Mouse (Mus musculus) layer of hippocampus, postnatal 14 days (tissue): ENCODE results near the gene Ceacam2. TPM values are rescaled to one million over a fixed set of nuclear protein-coding genes. Genes with fewer than 3 reads are reported as not detected.
"Not testable (repeated sequence)": the region's sequence is repeated elsewhere in the genome, so short reads cannot be mapped to it uniquely, and the experiment has no call there.

Experiments
- DNase-seq, 2 experiments: peaks; one replicate each; pipeline ENCODE4 v3.0.0; 2021 to 2022; ENCODE audit warnings: low spot score in 2 of 2, mixed read lengths in 1 of 2
- long read RNA-seq, 2 experiments: library from polyadenylated mRNA; stranded (forward); transcript quantifications; one replicate each; pipeline ENCODE4 v2.0.0; 2021
- total RNA-seq, 2 experiments: library from RNA; stranded (reverse); gene quantifications; 2 replicates each; pipeline ENCODE4 v1.2.3; 2021

Ceacam2 gene
- under 1 TPM; 0.14 to 0.23 TPM for total RNA-seq
- long read RNA-seq, experiment 1, partial matches to known transcripts: 0 of 3 reads
- long read RNA-seq, experiment 1, other reads (novel, unspliced or antisense): 3 of 3 reads
- long read RNA-seq, experiment 2, partial matches to known transcripts: 0 of 1 reads
- long read RNA-seq, experiment 2, other reads (novel, unspliced or antisense): 1 of 1 reads

GRCm38 (mm10) chr7:25539376-25539907 lies at the start of gene Ceacam2:
TSS of gene Ceacam2 (minus strand) at chr7:25539857.
- DNase-seq: not testable (repeated sequence)

GRCm38 (mm10) chr7:25585351-25586204 lies 45.9 kb upstream of the Ceacam2 start:
- DNase-seq: no peak

- no peak for DNase-seq
Measured at GRCm38 (mm10) chr7:25584651-25585050, 45.0 kb upstream of the Ceacam2 start.

GRCm38 (mm10) chr7:25582301-25582810 lies 42.7 kb upstream of the Ceacam2 start:
- no peak for DNase-seq

GRCm38 (mm10) chr7:25579441-25579840 lies 39.8 kb upstream of the Ceacam2 start:
- no peak for DNase-seq

GRCm38 (mm10) chr7:25576793-25577437 lies 37.3 kb upstream of the Ceacam2 start:
- not testable (repeated sequence) for DNase-seq

GRCm38 (mm10) chr7:25576308-25576707 lies 36.7 kb upstream of the Ceacam2 start:
- not testable (repeated sequence) for DNase-seq

GRCm38 (mm10) chr7:25575870-25576269 lies 36.2 kb upstream of the Ceacam2 start:
- DNase-seq: no peak

- DNase-seq: no peak
Measured at GRCm38 (mm10) chr7:25575105-25575504, 35.4 kb upstream of the Ceacam2 start.

GRCm38 (mm10) chr7:25573806-25574205 lies 34.1 kb upstream of the Ceacam2 start:
- not testable (repeated sequence) for DNase-seq

GRCm38 (mm10) chr7:25568721-25569120 lies 29.1 kb upstream of the Ceacam2 start:
- DNase-seq: no peak

- not testable (repeated sequence) for DNase-seq
Measured at GRCm38 (mm10) chr7:25541464-25541863, 1.8 kb upstream of the Ceacam2 start.

- not testable (repeated sequence) for DNase-seq
Measured at GRCm38 (mm10) chr7:25539954-25540353, 297 bp upstream of the Ceacam2 start.

GRCm38 (mm10) chr7:25530837-25531236 lies 8.8 kb downstream of the Ceacam2 start:
- no peak for DNase-seq

GRCm38 (mm10) chr7:25516070-25516777 lies 23.4 kb downstream of the Ceacam2 start:
- DNase-seq: not testable (repeated sequence)

GRCm38 (mm10) chr7:25515667-25516066 lies 24.0 kb downstream of the Ceacam2 start:
- DNase-seq: peak; percentile 22 to 27

GRCm38 (mm10) chr7:25509925-25510324 lies 29.7 kb downstream of the Ceacam2 start:
- no peak for DNase-seq

- no peak for DNase-seq
Measured at GRCm38 (mm10) chr7:25494649-25495048, 45.0 kb downstream of the Ceacam2 start.

- DNase-seq: not testable (repeated sequence)
Measured at GRCm38 (mm10) chr7:25490698-25491097, 49.0 kb downstream of the Ceacam2 start.

- not testable (repeated sequence) for DNase-seq
Measured at GRCm38 (mm10) chr7:25489382-25489781, 50.3 kb downstream of the Ceacam2 start.

GRCm38 (mm10) chr7:25486186-25486585 lies 53.5 kb downstream of the Ceacam2 start:
- DNase-seq: peak in 1 of 2 experiments; percentile 49
